Mouse (Mus musculus): ENCODE measurements around the gene Grik5.

Grik5 gene

GRCm38 (mm10) chr7:25030032-25030753 lies 42.0 kb downstream of the Grik5 start:
- DNase-seq = peak; percentile 58

DNA sequence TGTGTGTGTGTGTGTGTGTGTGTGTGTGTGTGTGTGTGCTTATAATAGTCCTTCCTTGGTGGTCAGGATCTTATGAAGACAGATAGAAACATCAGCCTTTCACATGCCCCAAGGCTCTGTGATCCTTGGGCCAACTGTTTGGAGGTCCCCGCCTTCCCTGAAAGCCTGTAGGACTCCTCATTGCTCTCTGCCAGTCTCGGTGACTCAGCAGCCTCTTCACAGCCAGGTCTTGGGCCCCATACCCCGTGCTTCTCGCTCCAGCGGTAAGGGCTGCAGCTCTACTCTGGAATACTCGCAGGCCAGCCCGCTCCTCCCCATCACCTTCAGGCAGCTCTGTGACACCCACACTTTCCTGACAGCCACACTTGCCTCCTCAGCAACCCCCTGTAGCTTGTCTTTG lies 45.7 kb downstream of the Grik5 start:
- no peak for DNase-seq

GRCm38 (mm10) chr7:25025855-25026439 lies 46.2 kb downstream of the Grik5 start:
- DNase-seq = no peak

DNA sequence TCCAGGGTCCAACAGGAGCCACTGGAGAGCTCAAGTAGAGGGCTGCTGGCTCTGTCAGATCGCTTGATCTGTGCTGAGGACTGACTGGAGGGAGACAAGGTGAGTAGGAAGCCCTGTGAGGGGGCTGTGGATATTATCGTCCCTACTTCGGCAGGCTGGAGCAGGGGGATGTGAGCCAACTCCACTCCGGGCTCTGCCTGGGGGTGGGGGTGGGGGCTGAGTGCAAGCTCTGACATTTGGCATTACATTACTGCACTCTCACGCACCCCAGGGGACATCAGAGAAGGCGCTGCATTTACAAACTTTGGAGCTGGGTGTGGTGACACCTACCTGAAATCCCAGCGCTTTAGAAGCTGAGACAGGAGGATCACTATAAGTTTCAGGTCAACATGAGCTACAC lies 60.6 kb downstream of the Grik5 start:
- DNase-seq = peak; percentile 54

- peak; percentile 84 for DNase-seq
Measured at GRCm38 (mm10) chr7:25010090-25010913, 61.8 kb downstream of the Grik5 start.

- peak; percentile 76 for DNase-seq
Measured at GRCm38 (mm10) chr7:25009099-25009700, 62.9 kb downstream of the Grik5 start.

DNA sequence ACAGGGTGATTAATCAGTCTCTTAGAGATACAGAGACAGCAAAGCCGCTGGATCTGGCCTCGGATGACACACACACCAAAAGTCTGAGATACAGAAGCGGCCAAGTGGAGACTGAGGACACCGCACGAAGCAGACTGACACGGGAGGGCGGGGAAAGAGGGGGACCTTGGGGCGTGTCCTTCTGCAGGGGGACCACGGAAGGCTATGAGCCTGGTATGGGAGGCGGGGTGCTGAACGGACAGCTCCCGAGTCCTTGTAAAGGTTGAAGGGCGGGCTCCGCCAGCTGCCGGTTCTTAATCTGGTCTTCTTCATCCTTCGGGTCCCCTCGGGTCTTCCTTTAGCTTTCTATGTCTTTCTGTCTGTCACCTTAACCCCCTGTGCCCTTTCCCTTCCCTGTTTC lies 63.5 kb downstream of the Grik5 start:
- DNase-seq = peak; percentile 82

DNA sequence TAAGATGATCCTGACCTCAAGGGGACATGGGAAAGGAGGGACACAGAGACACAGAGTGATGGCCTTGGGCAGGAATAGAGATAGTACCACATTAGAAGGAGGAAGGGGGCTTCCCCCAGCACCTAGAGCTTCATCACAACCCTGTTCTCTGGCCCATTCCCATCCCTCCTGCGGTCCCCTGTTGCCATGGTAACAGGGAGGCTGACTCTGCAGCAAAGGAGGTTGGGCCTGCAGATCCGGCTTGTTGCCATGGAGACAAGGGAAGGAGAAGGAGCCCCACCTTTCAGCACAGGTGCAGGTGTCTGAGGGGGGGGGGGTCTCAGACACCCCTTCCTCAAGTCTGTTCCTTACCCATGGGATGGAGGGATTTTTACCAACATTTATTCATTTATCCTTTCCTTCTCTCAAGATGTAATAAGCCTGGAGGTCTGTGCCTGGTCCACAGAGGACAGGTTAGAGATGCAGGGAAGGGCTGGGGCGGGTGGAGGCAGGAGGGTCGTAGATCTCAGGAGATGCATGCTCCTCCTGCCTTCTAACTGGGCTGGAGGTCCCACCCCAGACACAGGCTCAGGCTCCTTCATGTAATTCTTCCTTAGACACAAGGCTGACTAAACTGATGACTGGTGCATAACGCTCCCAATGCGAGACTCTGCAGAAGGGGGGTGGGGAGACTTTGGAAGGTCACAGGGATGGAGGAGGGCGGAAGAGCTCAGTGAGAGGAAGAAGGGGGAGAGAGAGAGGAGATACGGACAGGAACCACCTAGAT lies 64.4 kb downstream of the Grik5 start:
- DNase-seq = peak; percentile 87

- DNase-seq = peak; percentile 59
Measured at GRCm38 (mm10) chr7:25006586-25007364, 65.4 kb downstream of the Grik5 start.

GRCm38 (mm10) chr7:25006171-25006570 lies 66.0 kb downstream of the Grik5 start:
- peak; percentile 63 for DNase-seq

- peak; percentile 93 for DNase-seq
Measured at GRCm38 (mm10) chr7:25005421-25006065, 66.6 kb downstream of the Grik5 start, which contains the start of gene Atp1a3. TSS of gene Atp1a3 (minus strand) at chr7:25005958.

- peak; percentile 70 for DNase-seq
Measured at GRCm38 (mm10) chr7:25004806-25005205, 67.3 kb downstream of the Grik5 start.

DNA sequence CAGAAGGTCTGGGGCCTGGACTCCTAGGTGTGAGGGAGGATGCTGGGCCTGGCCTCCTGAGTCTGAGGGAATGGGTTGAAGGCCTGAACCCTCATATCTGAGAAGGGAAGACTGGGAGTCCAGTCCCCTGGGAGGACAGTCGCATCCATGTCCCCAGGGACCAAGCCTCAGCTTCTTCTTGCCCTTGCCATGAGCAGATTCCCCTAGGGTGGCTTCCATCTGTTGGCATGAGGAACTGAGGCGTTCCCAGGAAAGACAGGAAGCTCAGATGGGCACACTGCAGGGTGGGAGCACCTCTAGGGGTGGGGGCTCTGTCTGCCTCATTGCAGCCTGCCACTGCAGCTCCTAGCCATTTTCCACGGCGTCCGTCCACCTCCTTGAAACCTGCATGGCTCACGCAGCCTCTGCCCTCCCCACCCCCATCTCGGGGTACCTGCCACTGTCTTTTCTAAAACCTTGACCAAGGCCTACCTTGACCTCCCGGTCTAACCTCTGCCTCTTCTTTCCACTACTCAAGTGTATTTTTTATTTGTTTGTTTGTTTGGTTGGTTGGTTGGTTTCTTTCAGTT lies 68.2 kb downstream of the Grik5 start:
- DNase-seq = peak; percentile 77

GRCm38 (mm10) chr7:25003291-25003690 lies 68.9 kb downstream of the Grik5 start:
- peak; percentile 64 for DNase-seq

- DNase-seq = no peak
Measured at GRCm38 (mm10) chr7:25000711-25001110, 71.4 kb downstream of the Grik5 start.

GRCm38 (mm10) chr7:25000211-25000610 lies 71.9 kb downstream of the Grik5 start:
- no peak for DNase-seq

- DNase-seq = no peak
Measured at GRCm38 (mm10) chr7:24993081-24993480, 79.1 kb downstream of the Grik5 start.

GRCm38 (mm10) chr7:24990478-24990877 lies 81.7 kb downstream of the Grik5 start:
- no peak for DNase-seq

DNA sequence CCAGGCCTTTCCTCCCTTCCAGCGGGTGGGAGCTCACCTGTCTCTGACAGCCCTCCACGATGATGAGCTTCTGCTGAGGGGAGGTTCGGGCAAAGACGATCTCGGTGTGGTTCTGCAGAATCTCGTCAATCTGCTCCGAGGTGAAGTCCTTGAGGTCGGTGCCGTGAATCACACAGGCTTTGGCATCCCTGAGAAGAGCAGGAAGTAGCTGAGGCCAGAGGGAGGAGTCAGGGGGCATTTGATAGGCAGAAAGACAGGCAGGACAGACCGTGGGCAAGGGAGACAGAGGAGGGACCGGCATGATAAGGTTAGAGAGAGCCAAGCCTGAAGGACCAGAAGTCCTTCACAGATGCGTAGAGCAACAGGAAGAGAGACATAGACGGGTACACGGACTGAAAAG lies 84.2 kb downstream of the Grik5 start:
- no peak for DNase-seq

GRCm38 (mm10) chr7:24985799-24986198 lies 86.3 kb downstream of the Grik5 start:
- DNase-seq = no peak

DNA sequence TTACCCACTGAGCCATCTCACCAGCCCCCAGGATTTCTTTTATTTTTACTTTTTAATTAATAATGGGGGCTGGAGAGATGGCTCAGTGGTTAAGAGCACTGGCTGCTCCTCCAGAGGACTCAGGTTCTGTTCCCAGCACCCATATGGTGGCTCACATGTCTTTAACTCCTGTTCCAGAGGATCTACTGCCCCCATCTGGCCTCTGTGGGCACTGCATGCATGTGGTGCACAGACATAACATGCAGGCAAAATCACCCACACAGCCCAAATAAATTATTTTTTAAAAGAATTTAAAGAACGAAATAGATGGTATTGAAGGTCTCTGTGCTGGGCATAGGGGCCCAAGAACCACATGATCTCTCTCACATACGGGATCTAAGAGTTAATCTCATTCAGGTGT lies 87.8 kb downstream of the Grik5 start:
- DNase-seq = no peak
